In the genomic region with DNA sequence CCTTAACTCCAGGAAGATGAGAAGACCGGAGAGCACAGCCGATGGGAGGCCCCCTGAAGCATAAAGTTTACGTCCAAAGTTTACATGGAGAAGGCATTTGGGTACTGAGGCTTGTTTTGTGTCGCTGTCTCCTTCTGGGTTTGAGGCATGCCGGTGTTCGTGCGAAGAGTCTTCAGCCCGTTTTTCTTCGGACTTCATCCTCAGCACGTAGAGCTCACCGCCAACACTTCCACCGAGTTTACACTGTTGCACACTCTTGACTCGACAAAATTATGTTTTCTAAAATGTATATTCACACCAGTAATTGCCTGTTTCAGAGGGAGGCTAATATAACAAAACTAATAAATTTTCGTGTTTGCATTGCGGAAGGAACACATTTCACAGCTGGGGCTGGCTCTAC, we compare ENCODE assay signal across 23 mouse cellular contexts. TPM values are rescaled to one million over a fixed set of nuclear protein-coding genes. Genes with fewer than 3 reads are reported as not detected.
A peak's percentile ranks its signal among the peaks of the same experiment; 100 is the strongest.
DNase-seq lines count a peak whose midpoint lies in the region; ATAC-seq and TF ChIP-seq lines count a peak whose summit lies in the region.
"Had no signal": no experiment of that assay in that cellular context is flagged by ENCODE, and none has a peak within 500 bp of the region (broad histone marks: within the 10 kb centered on the region; RNA-seq: fewer than 3 reads in every experiment).

No protein-coding gene starts in this region.

- TF ChIP-seq POLR2A in small intestine, adult 2 months (IDR thresholded peaks at IDR 0.05; ENCODE audit: low read depth, low read length), result no peak

- peaks cover 98% of the 10 kb centered on the region for H3K27me3 ChIP-seq in embryonic facial prominence, embryonic 14.5 days (replicated peaks; ENCODE audit: control insufficient read depth, insufficient read depth, low read length)
- H3K27me3 ChIP-seq in embryonic facial prominence, embryonic 10.5 days (replicated peaks; ENCODE audit: low read depth, poor library complexity, severe bottlenecking), result peaks cover 100% of the 10 kb centered on the region
- peaks cover 89% of the 10 kb centered on the region for H3K27me3 ChIP-seq in heart, embryonic 15.5 days
- peaks cover 98% of the 10 kb centered on the region for H3K27me3 ChIP-seq in lung, embryonic 16.5 days (ENCODE audit: control insufficient read depth, insufficient read depth, low read depth, low read length)
- H3K27me3 ChIP-seq in small intestine, adult 2 months (ENCODE audit: control insufficient read depth, insufficient read depth, low read length), result peaks cover 38% of the 10 kb centered on the region

- no peak overlapping the region for H3K27ac ChIP-seq in embryonic facial prominence, embryonic 14.5 days (replicated peaks; ENCODE audit: low read depth, low read length)
- H3K27ac ChIP-seq in embryonic facial prominence, embryonic 10.5 days (replicated peaks), result no peak overlapping the region
- H3K27ac ChIP-seq in heart, embryonic 15.5 days, result peak overlapping the region; percentile 63; the same call in 1 of the 2 replicates
- no peak overlapping the region for H3K27ac ChIP-seq in lung, embryonic 16.5 days (ENCODE audit: low read length)
- H3K27ac ChIP-seq in small intestine, adult 2 months (ENCODE audit: insufficient read depth, low read depth, low read length), result no peak overlapping the region
- H3K27ac ChIP-seq: forebrain, embryonic 10.5 days; hindbrain, embryonic 14.5 days; limb, embryonic 15.5 days; liver, embryonic 14.5 days; midbrain, embryonic 12.5 days had no signal

- H3K4me3 ChIP-seq in embryonic facial prominence, embryonic 14.5 days (ENCODE audit: low read depth, low read length), result no peak overlapping the region
- H3K4me3 ChIP-seq in embryonic facial prominence, embryonic 10.5 days, result no peak overlapping the region
- no peak overlapping the region for H3K4me3 ChIP-seq in heart, embryonic 15.5 days
- H3K4me3 ChIP-seq in lung, embryonic 16.5 days (ENCODE audit: low read length), result 0 out of 2 replicates have a peak overlapping the region, but pooled peaks have one; percentile 3
- 0 out of 2 replicates have a peak overlapping the region, but pooled peaks have one; percentile 41 for H3K4me3 ChIP-seq in small intestine, adult 2 months (ENCODE audit: low read depth, low read length)
- H3K4me3 ChIP-seq: midbrain, embryonic 12.5 days had no signal

- H3K9me3 ChIP-seq in embryonic facial prominence, embryonic 14.5 days (ENCODE audit: control insufficient read depth, low read length), result no peaks in the 10 kb centered on the region
- H3K9me3 ChIP-seq in embryonic facial prominence, embryonic 10.5 days, result no peaks in the 10 kb centered on the region
- no peaks in the 10 kb centered on the region for H3K9me3 ChIP-seq in heart, embryonic 15.5 days (replicated peaks)
- H3K9me3 ChIP-seq in lung, embryonic 16.5 days (ENCODE audit: control insufficient read depth, low read length), result no peaks in the 10 kb centered on the region
- H3K9me3 ChIP-seq: forebrain, embryonic 10.5 days; limb, embryonic 15.5 days; midbrain, embryonic 12.5 days had no signal

- no peak overlapping the region for H3K9ac ChIP-seq in embryonic facial prominence, embryonic 14.5 days (ENCODE audit: low read depth, low read length)
- no peak overlapping the region for H3K9ac ChIP-seq in heart, embryonic 15.5 days
- no peak overlapping the region for H3K9ac ChIP-seq in lung, embryonic 16.5 days (ENCODE audit: low read length)
- H3K9ac ChIP-seq: hindbrain, embryonic 14.5 days; limb, embryonic 15.5 days; liver, embryonic 14.5 days; lung, embryonic 14.5 days; midbrain, embryonic 12.5 days had no signal

- WGBS in embryonic facial prominence, embryonic 14.5 days, result 11% methylated on average over 15 of the region's 15 CpGs
- WGBS in embryonic facial prominence, embryonic 10.5 days, result 10% methylated on average over 15 of the region's 15 CpGs
- WGBS in heart, embryonic 15.5 days, result 29% methylated on average over 15 of the region's 15 CpGs
- 10% methylated on average over 15 of the region's 15 CpGs for WGBS in lung, embryonic 16.5 days
- 12% methylated on average over 15 of the region's 15 CpGs for WGBS in small intestine, adult 2 months

- no peak for TF ChIP-seq CTCF in small intestine, adult 2 months (IDR thresholded peaks at IDR 0.05; ENCODE audit: extremely low read depth, insufficient read length, insufficient replicate concordance, low read depth, low read length)

- no peaks in the 10 kb centered on the region for H3K36me3 ChIP-seq in embryonic facial prominence, embryonic 14.5 days (ENCODE audit: control insufficient read depth, insufficient read depth, low read length)
- no peaks in the 10 kb centered on the region for H3K36me3 ChIP-seq in embryonic facial prominence, embryonic 10.5 days (replicated peaks)
- H3K36me3 ChIP-seq in heart, embryonic 15.5 days, result no peaks in the 10 kb centered on the region
- no peaks in the 10 kb centered on the region for H3K36me3 ChIP-seq in lung, embryonic 16.5 days (ENCODE audit: control insufficient read depth, insufficient read depth, low read length)
- H3K36me3 ChIP-seq in small intestine, adult 2 months (ENCODE audit: control insufficient read depth, insufficient read depth, low read length), result no peaks in the 10 kb centered on the region
- H3K36me3 ChIP-seq: forebrain, embryonic 10.5 days; limb, embryonic 15.5 days; midbrain, embryonic 12.5 days had no signal

- DNase-seq in embryonic facial prominence, embryonic 14.5 days (ENCODE audit: low spot score), result no peak
- no peak for DNase-seq in embryonic facial prominence, embryonic 10.5 days (ENCODE audit: low spot score)
- DNase-seq in heart, adult 11 months, result no peak
- DNase-seq in lung, postnatal 14 days, result no peak
- no peak for DNase-seq in retina, postnatal 1 day
- DNase-seq: adrenal gland, postnatal 25 days; cerebellum, adult 8-10 months; cerebellum, postnatal 36 days; gastrocnemius, postnatal 14 days; heart, postnatal 10 days; kidney, adult 9 months; layer of hippocampus, postnatal 36 days had no signal

- 0 out of 2 replicates have a peak overlapping the region, but pooled peaks have one; percentile 24 for H3K4me2 ChIP-seq in embryonic facial prominence, embryonic 14.5 days (ENCODE audit: low read depth, low read length)
- peak overlapping the region; percentile 28 for H3K4me2 ChIP-seq in heart, embryonic 15.5 days
- peak overlapping the region; percentile 4 for H3K4me2 ChIP-seq in lung, embryonic 16.5 days (ENCODE audit: low read depth, low read length)
- H3K4me2 ChIP-seq: hindbrain, embryonic 14.5 days had no signal

- H3K4me1 ChIP-seq in embryonic facial prominence, embryonic 14.5 days (ENCODE audit: control insufficient read depth, insufficient read depth, low read length), result peaks cover 5% of the 10 kb centered on the region; the same call in 1 of the 2 replicates
- H3K4me1 ChIP-seq in embryonic facial prominence, embryonic 10.5 days, result peaks cover 51% of the 10 kb centered on the region
- peaks cover 94% of the 10 kb centered on the region for H3K4me1 ChIP-seq in heart, embryonic 15.5 days (replicated peaks)
- H3K4me1 ChIP-seq in lung, embryonic 16.5 days (replicated peaks; ENCODE audit: control insufficient read depth, insufficient read depth, low read length), result peaks cover 13% of the 10 kb centered on the region
- peaks cover 13% of the 10 kb centered on the region for H3K4me1 ChIP-seq in small intestine, adult 2 months (ENCODE audit: control insufficient read depth, insufficient read depth, insufficient read length, low read length)

- ATAC-seq in embryonic facial prominence, embryonic 14.5 days (ENCODE audit: low read depth), result no peak
- no peak for ATAC-seq in heart, embryonic 15.5 days (replicated peaks; ENCODE audit: insufficient number of reproducible peaks, insufficient read depth, low FRiP score, low read depth)
- no peak for ATAC-seq in lung, embryonic 16.5 days (ENCODE audit: low read depth)
- ATAC-seq: inflammation-experienced regulatory T-cells, adult 6 months had no signal

RNA-seq across cellular contexts. Expression of a gene that starts 9.0 kb away (rescaled TPM):
- polyA plus RNA-seq in embryonic facial prominence, embryonic 14.5 days (2014; fragmentation: Nextera tagmentation; extraction: Ambion mirVana), result 4.6 and 7.5 TPM in 2 replicates
- 3.8 and 4.1 TPM in 2 replicates for polyA plus RNA-seq in embryonic facial prominence, embryonic 10.5 days (2016; fragmentation: Nextera tagmentation; extraction: Ambion mirVana)
- 40.3 and 44.3 TPM in 2 replicates for polyA plus RNA-seq in heart, embryonic 15.5 days (2015; fragmentation: Nextera tagmentation; extraction: Ambion mirVana)
- polyA plus RNA-seq in lung, embryonic 16.5 days (2015; fragmentation: Nextera tagmentation; extraction: Ambion mirVana), result 0.20 TPM in 1 of 2 replicates, not detected in the other
- polyA plus RNA-seq in small intestine, adult 2 months (2012; rRNA removed), result 0.34 TPM in 1 of 2 replicates, not detected in the other
- polyA plus RNA-seq: forebrain, embryonic 16.5 days; inflammation-experienced regulatory T-cells, adult 6 months; liver, embryonic 14.5 days; lung, embryonic 14.5 days had no signal

RNA-seq across cellular contexts. Expression of a gene that starts 59.1 kb away (rescaled TPM):
- 103 and 115 TPM in 2 replicates for polyA plus RNA-seq in embryonic facial prominence, embryonic 14.5 days (2014; fragmentation: Nextera tagmentation; extraction: Ambion mirVana)
- 135 and 140 TPM in 2 replicates for polyA plus RNA-seq in embryonic facial prominence, embryonic 10.5 days (2016; fragmentation: Nextera tagmentation; extraction: Ambion mirVana)
- polyA plus RNA-seq in heart, embryonic 15.5 days (2015; fragmentation: Nextera tagmentation; extraction: Ambion mirVana), result 117 and 140 TPM in 2 replicates
- polyA plus RNA-seq in lung, embryonic 16.5 days (2015; fragmentation: Nextera tagmentation; extraction: Ambion mirVana), result 122 and 124 TPM in 2 replicates
- polyA plus RNA-seq in small intestine, adult 2 months (2012; rRNA removed), result 80.4 and 89.9 TPM in 2 replicates

RNA-seq across cellular contexts. Expression of a gene that starts 59.1 kb away (rescaled TPM):
- polyA plus RNA-seq in embryonic facial prominence, embryonic 14.5 days (2014; fragmentation: Nextera tagmentation; extraction: Ambion mirVana), result 347 and 386 TPM in 2 replicates
- 401 and 406 TPM in 2 replicates for polyA plus RNA-seq in embryonic facial prominence, embryonic 10.5 days (2016; fragmentation: Nextera tagmentation; extraction: Ambion mirVana)
- 637 and 761 TPM in 2 replicates for polyA plus RNA-seq in heart, embryonic 15.5 days (2015; fragmentation: Nextera tagmentation; extraction: Ambion mirVana)
- polyA plus RNA-seq in lung, embryonic 16.5 days (2015; fragmentation: Nextera tagmentation; extraction: Ambion mirVana), result 403 and 405 TPM in 2 replicates
- 34.5 and 57.4 TPM in 2 replicates for polyA plus RNA-seq in small intestine, adult 2 months (2012; rRNA removed)

Comparison
In these comparisons a context has a peak if more than half of its experiments do, and no peak if none do; other contexts are left out.
1. H3K4me3 ChIP-seq: peak in lung, embryonic 16.5 days (single experiment) and small intestine, adult 2 months (single experiment); none in embryonic facial prominence, embryonic 14.5 days (single experiment), embryonic facial prominence, embryonic 10.5 days (single experiment) and heart, embryonic 15.5 days (single experiment).
2. Peak in every context shown above with its lines, with median percentiles within 50 percentile points of each other: H3K4me2 ChIP-seq.